14 mouse cellular contexts compared by ENCODE assay signal in genomic region chr8:115311003-115311402, GRCm38 (mm10).
"Had no signal": no experiment of that assay in that cellular context is flagged by ENCODE, and none has a peak within 500 bp of the region (broad histone marks: within the 10 kb centered on the region; RNA-seq: fewer than 3 reads in every experiment).

No protein-coding gene starts in this region.

- DNase-seq: lung, adult 18-20 months; lung, embryonic 14.5 days; lung, postnatal 14 days; lung, postnatal 4 days; right cerebral cortex, postnatal 14 days; thymus, adult 18-20 months; thymus, postnatal 14 days had no signal

- H3K36me3 ChIP-seq: liver, embryonic 12.5 days; midbrain, embryonic 10.5 days; midbrain, embryonic 13.5 days; neural tube, embryonic 12.5 days; stomach, embryonic 15.5 days had no signal

- H3K9me3 ChIP-seq: liver, embryonic 12.5 days; midbrain, embryonic 10.5 days; midbrain, embryonic 13.5 days; neural tube, embryonic 12.5 days; stomach, embryonic 15.5 days had no signal

- H3K4me3 ChIP-seq: liver, embryonic 12.5 days; midbrain, embryonic 10.5 days; midbrain, embryonic 13.5 days; neural tube, embryonic 12.5 days; stomach, embryonic 15.5 days had no signal

- ATAC-seq: liver, embryonic 12.5 days; midbrain, embryonic 13.5 days; midbrain, embryonic 16.5 days had no signal

- H3K4me1 ChIP-seq: liver, embryonic 12.5 days; midbrain, embryonic 10.5 days; neural tube, embryonic 12.5 days; stomach, embryonic 15.5 days had no signal

- H3K9ac ChIP-seq: liver, embryonic 12.5 days; liver, embryonic 14.5 days; lung, embryonic 14.5 days; midbrain, embryonic 13.5 days; neural tube, embryonic 12.5 days; stomach, embryonic 15.5 days had no signal

- H3K4me2 ChIP-seq: liver, embryonic 12.5 days; lung, embryonic 14.5 days; midbrain, embryonic 13.5 days; neural tube, embryonic 12.5 days; stomach, embryonic 15.5 days had no signal

- H3K27ac ChIP-seq: liver, embryonic 12.5 days; liver, embryonic 14.5 days; midbrain, embryonic 10.5 days; midbrain, embryonic 13.5 days; neural tube, embryonic 12.5 days; stomach, embryonic 15.5 days had no signal

- H3K27me3 ChIP-seq: liver, embryonic 12.5 days; midbrain, embryonic 13.5 days; neural tube, embryonic 12.5 days; stomach, embryonic 15.5 days had no signal
